Mouse (Mus musculus): Measurements from ENCODE around the gene Elovl5. TPM values are rescaled to one million over a fixed set of nuclear protein-coding genes. Genes with fewer than 3 reads are reported as not detected.

Gene Elovl5
- polyA plus RNA-seq, 1 experiment from 2014 or later = 89.5 TPM

Other genes with a start within 250 kb of the Elovl5 start
- 15.3 and 16.4 TPM in 2 replicates for gene Gclc, start 162.8 kb upstream of the Elovl5 start, polyA plus RNA-seq (2014; fragmentation: Nextera tagmentation; extraction: Ambion mirVana)
- gene Gcm1, start 134.6 kb downstream of the Elovl5 start, polyA plus RNA-seq (2014; fragmentation: Nextera tagmentation; extraction: Ambion mirVana) = not detected in 2 replicates
- 35.3 and 43.0 TPM in 2 replicates for gene Fbxo9, start 191.7 kb downstream of the Elovl5 start, polyA plus RNA-seq (2014; fragmentation: Nextera tagmentation; extraction: Ambion mirVana)
- gene Ick, start 191.8 kb downstream of the Elovl5 start, polyA plus RNA-seq (2014; fragmentation: Nextera tagmentation; extraction: Ambion mirVana) = 25.7 TPM in 2 replicates

All from intestine, embryonic 14.5 days (tissue).